Mouse (Mus musculus): ENCODE measurements at regions not wholly inside any gene's neighbourhood (a gene's known extent, or its start where the extent isn't known, plus 50 kb on each side); places are given as distances from the start of the nearest gene placed in this dataset.

DNA sequence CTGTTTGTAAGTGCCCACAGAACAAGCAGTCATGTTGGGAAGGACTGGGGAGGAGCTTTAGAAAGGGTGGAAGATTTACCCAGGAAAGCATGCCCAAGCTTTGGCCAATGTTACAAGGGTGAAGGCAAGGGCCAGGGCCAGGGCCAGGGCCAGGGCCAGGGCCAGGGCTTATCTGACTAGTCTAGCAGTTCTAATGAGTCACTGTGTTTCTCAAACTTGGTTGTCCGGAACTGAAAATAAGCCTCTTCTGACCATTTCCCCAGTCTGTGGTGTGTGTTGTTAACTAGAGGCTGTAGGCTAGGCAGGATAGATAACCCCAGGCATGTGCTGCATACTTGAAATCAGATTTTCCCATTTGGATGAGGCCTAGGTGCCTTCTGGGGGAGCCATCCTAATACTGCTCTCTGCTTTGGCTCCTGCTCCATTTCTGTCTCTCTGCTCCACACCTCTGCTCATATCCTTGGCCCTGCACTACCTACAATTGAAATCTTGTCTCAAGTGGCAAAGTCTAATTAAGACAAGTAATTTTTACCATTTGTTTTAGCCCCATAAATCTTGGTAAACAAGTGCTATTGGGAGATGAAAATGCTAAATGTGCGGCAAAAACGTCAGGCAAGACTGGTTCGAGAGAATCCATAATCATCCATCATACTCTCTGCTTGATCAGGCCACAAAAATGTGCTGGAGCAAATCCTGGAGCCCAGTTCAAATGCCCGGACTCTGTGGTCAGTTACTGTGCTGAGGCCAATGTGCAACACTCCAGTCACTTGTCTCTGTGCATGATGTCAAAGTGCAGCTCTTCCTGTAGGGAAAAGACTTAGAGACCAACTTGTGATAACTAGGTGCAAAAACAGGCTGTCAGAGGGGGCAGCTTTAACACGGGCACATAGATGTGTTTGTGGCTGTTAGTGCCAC lies 137.7 kb downstream of the Erv3 start:
- Histone ChIP-seq H3K4me3 (ENCODE audit: low read depth, low read length) (no peak overlapping the region), H3K4me1 (ENCODE audit: insufficient read depth, low read depth, low read length) (no peaks in the 10 kb centered on the region), H3K36me3 (ENCODE audit: insufficient read depth, low read length) (no peaks in the 10 kb centered on the region), H3K9ac (replicated peaks; ENCODE audit: low read depth) (no peak overlapping the region), H3K4me2 (replicated peaks; ENCODE audit: low read depth, low read length) (no peak overlapping the region), H3K9me3 (ENCODE audit: low read length) (no peaks in the 10 kb centered on the region), H3K27ac (ENCODE audit: low read length) (no peak overlapping the region), H3K27me3 (replicated peaks; ENCODE audit: insufficient read depth, low read length) (no peaks in the 10 kb centered on the region)
- ATAC-seq (no peak), DNase-seq (ENCODE audit: low spot score) (no peak)
- WGBS = 81% methylated on average over 6 of the region's 6 CpGs
- no peak for TF ChIP-seq CTCF (IDR thresholded peaks at IDR 0.05)
- no peak for TF ChIP-seq EP300 (IDR thresholded peaks at IDR 0.05)

DNA sequence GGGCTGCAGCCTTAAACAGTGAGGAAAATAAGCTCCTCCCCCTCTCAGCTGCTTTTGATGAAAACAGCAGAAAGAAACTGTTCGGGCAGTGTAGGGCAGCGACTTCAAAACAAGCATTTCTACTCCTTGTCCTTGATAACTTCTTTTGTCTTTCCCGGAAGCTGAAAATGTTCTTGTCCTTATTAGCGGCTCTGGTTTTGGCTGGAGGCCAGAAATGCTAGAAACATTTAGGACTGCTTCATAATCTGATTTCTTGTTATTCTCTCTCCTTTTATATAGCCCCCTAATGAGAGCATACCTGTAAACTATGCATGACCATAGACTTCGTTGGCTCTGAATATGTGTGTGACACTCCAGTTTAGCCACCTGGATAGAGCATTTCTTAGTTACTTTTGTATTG lies 142.0 kb downstream of the Erv3 start:
- H3K9ac ChIP-seq (replicated peaks; ENCODE audit: low read depth) = no peak overlapping the region
- no peaks in the 10 kb centered on the region for H3K4me1 ChIP-seq (ENCODE audit: insufficient read depth, low read depth, low read length)

DNA sequence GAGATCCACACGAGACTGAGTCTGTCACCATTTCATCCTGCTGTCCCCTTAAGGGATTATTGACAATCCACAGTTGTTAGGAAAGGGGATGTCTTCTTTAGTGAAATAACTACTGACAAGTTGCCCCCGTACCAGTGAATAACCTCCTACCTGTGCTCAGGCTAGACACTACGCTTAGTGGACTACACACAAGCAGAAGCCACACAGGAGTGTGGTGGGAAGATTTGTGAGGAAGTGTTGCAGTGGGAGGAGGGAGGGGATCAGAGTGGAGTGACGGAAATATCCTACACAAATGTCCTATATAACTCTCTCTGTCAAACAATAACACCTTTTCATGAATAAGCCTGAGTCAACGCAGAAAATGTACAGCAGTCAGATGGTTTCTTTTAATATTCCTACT lies 142.7 kb downstream of the Erv3 start:
- ATAC-seq (no peak), DNase-seq (ENCODE audit: low spot score) (no peak)
- TF ChIP-seq CTCF (IDR thresholded peaks at IDR 0.05) (no peak), EP300 (IDR thresholded peaks at IDR 0.05) (no peak)
- Histone ChIP-seq H3K9ac (replicated peaks; ENCODE audit: low read depth) (no peak overlapping the region), H3K27me3 (replicated peaks; ENCODE audit: insufficient read depth, low read length) (no peaks in the 10 kb centered on the region), H3K27ac (ENCODE audit: low read length) (no peak overlapping the region), H3K36me3 (ENCODE audit: insufficient read depth, low read length) (no peaks in the 10 kb centered on the region), H3K4me3 (ENCODE audit: low read depth, low read length) (no peak overlapping the region), H3K4me1 (ENCODE audit: insufficient read depth, low read depth, low read length) (no peaks in the 10 kb centered on the region), H3K4me2 (replicated peaks; ENCODE audit: low read depth, low read length) (no peak overlapping the region), H3K9me3 (ENCODE audit: low read length) (no peaks in the 10 kb centered on the region)
- WGBS = 85% methylated on average over 5 of the region's 5 CpGs

More for the DNA sequence above, 142.0 kb downstream of the Erv3 start:
- 64% methylated on average over 5 of the region's 5 CpGs for WGBS
- Histone ChIP-seq H3K4me2 (replicated peaks; ENCODE audit: low read depth, low read length) (no peak overlapping the region), H3K9me3 (ENCODE audit: low read length) (no peaks in the 10 kb centered on the region), H3K27me3 (replicated peaks; ENCODE audit: insufficient read depth, low read length) (no peaks in the 10 kb centered on the region), H3K27ac (ENCODE audit: low read length) (no peak overlapping the region), H3K4me3 (ENCODE audit: low read depth, low read length) (no peak overlapping the region), H3K36me3 (ENCODE audit: insufficient read depth, low read length) (no peaks in the 10 kb centered on the region)
- ATAC-seq (no peak), DNase-seq (ENCODE audit: low spot score) (no peak)
- TF ChIP-seq EP300 (IDR thresholded peaks at IDR 0.05) = no peak
- TF ChIP-seq CTCF (IDR thresholded peaks at IDR 0.05) = no peak

DNA sequence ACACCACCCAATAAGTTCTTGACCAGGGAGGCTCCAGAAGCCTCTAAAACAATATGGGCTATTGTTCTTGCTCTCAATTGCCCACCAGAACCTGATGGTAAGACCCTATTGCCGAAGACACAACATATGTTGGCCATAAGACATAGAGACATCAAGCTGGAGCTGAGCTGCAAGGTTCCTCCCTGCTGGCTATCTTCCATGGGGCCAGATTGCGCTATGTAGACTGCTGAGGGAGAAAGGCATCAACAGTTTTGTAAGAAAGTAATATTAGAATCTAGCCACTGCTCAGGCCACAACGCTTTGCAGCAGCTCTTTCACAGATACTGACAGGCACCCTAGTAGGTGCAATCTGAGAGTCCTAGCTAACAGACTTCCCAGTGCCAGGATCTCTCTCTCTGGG lies 144.2 kb downstream of the Erv3 start:
- Histone ChIP-seq H3K9me3 (ENCODE audit: low read length) (no peaks in the 10 kb centered on the region), H3K9ac (replicated peaks; ENCODE audit: low read depth) (no peak overlapping the region), H3K4me3 (ENCODE audit: low read depth, low read length) (no peak overlapping the region), H3K27me3 (replicated peaks; ENCODE audit: insufficient read depth, low read length) (no peaks in the 10 kb centered on the region), H3K27ac (ENCODE audit: low read length) (no peak overlapping the region), H3K4me1 (ENCODE audit: insufficient read depth, low read depth, low read length) (no peaks in the 10 kb centered on the region), H3K4me2 (replicated peaks; ENCODE audit: low read depth, low read length) (no peak overlapping the region), H3K36me3 (ENCODE audit: insufficient read depth, low read length) (no peaks in the 10 kb centered on the region)
- WGBS = 87% methylated on average over 3 of the region's 3 CpGs
- DNase-seq (ENCODE audit: low spot score) = no peak
- TF ChIP-seq EP300 (IDR thresholded peaks at IDR 0.05) (no peak), CTCF (IDR thresholded peaks at IDR 0.05) (no peak)
- no peak for ATAC-seq

DNA sequence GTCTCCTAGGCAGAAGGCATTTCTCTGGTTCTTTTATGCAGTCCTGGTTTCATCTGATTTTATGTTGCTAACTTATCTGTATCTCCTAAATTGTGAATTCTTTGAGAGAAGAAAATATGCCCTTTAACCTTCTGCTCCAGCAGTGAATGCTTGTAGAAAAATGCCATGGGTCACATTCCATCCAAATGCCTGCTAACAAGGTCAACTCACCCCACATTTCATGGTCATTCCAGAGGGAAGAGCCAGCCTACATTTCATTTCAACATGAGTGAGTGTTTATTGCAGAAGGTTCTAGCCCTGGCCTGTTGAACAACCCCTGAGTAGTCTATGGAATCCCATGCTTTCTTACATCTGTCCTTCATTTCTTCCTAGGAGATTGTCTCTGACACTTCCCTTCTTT lies 147.7 kb downstream of the Erv3 start:
- no peak for DNase-seq (ENCODE audit: low spot score)
- no peak overlapping the region for H3K9ac ChIP-seq (replicated peaks; ENCODE audit: low read depth)
- ATAC-seq = no peak
- no peaks in the 10 kb centered on the region for H3K36me3 ChIP-seq (ENCODE audit: insufficient read depth, low read length)
- no peak overlapping the region for H3K4me2 ChIP-seq (replicated peaks; ENCODE audit: low read depth, low read length)
- H3K9me3 ChIP-seq (ENCODE audit: low read length) = no peaks in the 10 kb centered on the region
- no peak overlapping the region for H3K4me3 ChIP-seq (ENCODE audit: low read depth, low read length)
- no peaks in the 10 kb centered on the region for H3K27me3 ChIP-seq (replicated peaks; ENCODE audit: insufficient read depth, low read length)
- no peaks in the 10 kb centered on the region for H3K4me1 ChIP-seq (ENCODE audit: insufficient read depth, low read depth, low read length)
- TF ChIP-seq CTCF (IDR thresholded peaks at IDR 0.05) (no peak), EP300 (IDR thresholded peaks at IDR 0.05) (no peak)
- no peak overlapping the region for H3K27ac ChIP-seq (ENCODE audit: low read length)

DNA sequence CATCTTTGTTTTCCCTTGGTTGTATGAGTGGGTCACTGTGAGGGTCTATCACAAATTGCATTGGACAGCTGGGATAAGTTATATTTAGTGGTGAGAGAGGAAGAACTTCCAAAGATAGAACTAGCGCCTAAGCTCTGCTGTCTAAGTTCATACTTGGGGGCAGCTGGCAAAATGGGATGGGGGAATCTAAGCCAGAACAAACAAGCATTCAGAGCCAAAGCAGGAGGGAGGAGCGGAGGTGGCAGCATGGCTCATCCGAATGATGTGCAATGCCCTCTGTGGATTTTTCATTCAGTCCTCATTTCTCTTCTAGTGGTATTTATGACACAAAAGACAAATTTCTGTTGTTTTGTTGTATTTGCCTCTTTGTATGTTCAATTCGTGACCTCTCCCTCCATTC lies 144.5 kb upstream of the Adra1d start:
- WGBS = 69% methylated on average over 4 of the region's 4 CpGs
- TF ChIP-seq EP300 (IDR thresholded peaks at IDR 0.05) (no peak), CTCF (IDR thresholded peaks at IDR 0.05) (no peak)
- no peaks in the 10 kb centered on the region for H3K4me1 ChIP-seq (ENCODE audit: insufficient read depth, low read depth, low read length)
- ATAC-seq = no peak
- no peaks in the 10 kb centered on the region for H3K9me3 ChIP-seq (ENCODE audit: low read length)
- no peak overlapping the region for H3K9ac ChIP-seq (replicated peaks; ENCODE audit: low read depth)
- H3K36me3 ChIP-seq (ENCODE audit: insufficient read depth, low read length) = no peaks in the 10 kb centered on the region
- no peak overlapping the region for H3K4me3 ChIP-seq (ENCODE audit: low read depth, low read length)
- no peak for DNase-seq (ENCODE audit: low spot score)
- no peak overlapping the region for H3K4me2 ChIP-seq (replicated peaks; ENCODE audit: low read depth, low read length)
- no peak overlapping the region for H3K27ac ChIP-seq (ENCODE audit: low read length)
- H3K27me3 ChIP-seq (replicated peaks; ENCODE audit: insufficient read depth, low read length) = no peaks in the 10 kb centered on the region

Measured in lung, postnatal 0 days (tissue).